Mouse (Mus musculus) bone marrow macrophage, adult 2 months (primary cell): ENCODE results near the gene Tubgcp6. TPM values are rescaled to one million over a fixed set of nuclear protein-coding genes. Genes with fewer than 3 reads are reported as not detected.

ENCODE experiments used
- H3K27ac ChIP-seq: 2 replicates; pipeline ENCODE4 v1.5.1; 2012; ENCODE audit warnings: low read depth, low read length; ENCODE audit not compliant: insufficient read depth
- H3K4me1 ChIP-seq: 2 replicates; pipeline ENCODE4 v1.6.1; 2012; ENCODE audit warnings: low read length; ENCODE audit not compliant: control insufficient read depth, insufficient read depth
- H3K4me3 ChIP-seq: 2 replicates; pipeline ENCODE4 v1.5.1; 2012; ENCODE audit warnings: mild to moderate bottlenecking, low read length, moderate library complexity; ENCODE audit not compliant: insufficient read depth
- CTCF ChIP-seq: IDR thresholded peaks from 2 replicates; pipeline ENCODE4 v1.5.1; 2012; ENCODE audit warnings: low read depth, mild to moderate bottlenecking, low read length, moderate library complexity
- POLR2A ChIP-seq: IDR thresholded peaks from 2 replicates; pipeline ENCODE4 v1.6.1; 2012; ENCODE audit warnings: mild to moderate bottlenecking, low read depth, low read length, borderline replicate concordance
- polyA plus RNA-seq: library from polyadenylated mRNA; stranded (reverse); fragments of >200 nt; gene quantifications from 2 replicates; pipeline ENCODE4 v1.2.4, GENCODE M21; 2012; ENCODE audit not compliant: missing spikeins, insufficient read depth, insufficient read length

The Tubgcp6 gene
- polyA plus RNA-seq, 1 experiment, result 15.4 TPM

GRCm38 (mm10) chr15:89074613-89075477, 48.1 kb downstream of the Tubgcp6 start, which contains the start of gene Trabd:
Trabd (plus strand) TSS chr15:89075124.
- TF ChIP-seq CTCF, result no peak
- no peak for TF ChIP-seq POLR2A
- peak within 1 kb of the TSS; percentile 98 for H3K4me3 ChIP-seq
- H3K27ac ChIP-seq, result peak within 1 kb of the TSS; percentile 82
- H3K4me1 ChIP-seq, result peaks cover 30% of the 10 kb centered on the region

GRCm38 (mm10) chr15:89073993-89074603, 48.8 kb downstream of the Tubgcp6 start:
- 0 out of 2 replicates have a peak overlapping the region, but pooled peaks have one; percentile 98 for H3K4me3 ChIP-seq
- TF ChIP-seq CTCF (no peak), POLR2A (no peak)

GRCm38 (mm10) chr15:89070606-89071005, 52.3 kb downstream of the Tubgcp6 start:
- Histone ChIP-seq H3K4me1 (peaks cover 14% of the 10 kb centered on the region), H3K4me3 (no peak overlapping the region), H3K27ac (no peak overlapping the region)
- TF ChIP-seq POLR2A, result no peak
- TF ChIP-seq CTCF, result no peak

More at GRCm38 (mm10) chr15:89073993-89074603, 48.8 kb downstream of the Tubgcp6 start:
- peaks cover 29% of the 10 kb centered on the region for H3K4me1 ChIP-seq
- no peak overlapping the region for H3K27ac ChIP-seq

GRCm38 (mm10) chr15:89069336-89069840, 53.5 kb downstream of the Tubgcp6 start:
- Histone ChIP-seq H3K27ac (no peak overlapping the region), H3K4me1 (peaks cover 8% of the 10 kb centered on the region), H3K4me3 (no peak overlapping the region)
- TF ChIP-seq POLR2A (no peak), CTCF (no peak)

DNA sequence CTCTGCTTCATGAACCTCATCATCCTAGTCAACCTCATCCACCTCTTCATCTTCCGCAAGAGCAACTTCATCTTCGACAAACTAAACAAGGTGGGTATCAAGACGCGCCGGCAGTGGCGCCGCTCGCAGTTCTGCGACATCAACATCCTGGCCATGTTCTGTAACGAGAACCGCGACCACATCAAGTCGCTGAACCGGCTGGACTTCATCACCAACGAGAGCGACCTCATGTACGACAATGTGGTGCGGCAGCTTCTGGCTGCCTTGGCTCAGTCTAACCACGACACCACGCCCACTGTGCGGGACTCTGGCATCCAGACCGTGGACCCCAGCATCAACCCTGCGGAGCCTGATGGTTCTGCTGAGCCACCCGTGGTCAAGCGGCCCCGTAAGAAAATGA, 54.7 kb downstream of the Tubgcp6 start:
- H3K4me3 ChIP-seq, result no peak overlapping the region
- TF ChIP-seq POLR2A (no peak), CTCF (no peak)

DNA sequence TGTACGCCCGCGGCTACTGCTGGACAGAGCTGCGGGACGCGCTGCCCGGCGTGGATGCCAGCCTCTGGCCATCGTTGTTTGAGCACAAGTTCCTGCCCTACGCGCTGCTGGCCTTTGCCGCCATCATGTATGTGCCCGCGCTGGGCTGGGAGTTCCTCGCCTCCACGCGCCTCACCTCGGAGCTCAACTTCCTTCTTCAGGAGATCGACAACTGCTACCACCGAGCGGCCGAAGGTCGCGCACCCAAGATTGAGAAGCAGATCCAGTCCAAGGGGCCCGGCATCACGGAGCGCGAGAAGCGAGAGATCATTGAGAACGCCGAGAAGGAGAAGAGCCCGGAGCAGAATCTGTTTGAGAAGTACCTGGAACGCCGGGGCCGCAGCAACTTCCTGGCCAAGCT, 55.3 kb downstream of the Tubgcp6 start:
- no peak for TF ChIP-seq POLR2A
- TF ChIP-seq CTCF, result no peak
- no peak overlapping the region; the same call in 1 of the 2 replicates for H3K4me3 ChIP-seq
- H3K27ac ChIP-seq, result no peak overlapping the region
- H3K4me1 ChIP-seq, result no peaks in the 10 kb centered on the region

More for the DNA sequence above, 54.7 kb downstream of the Tubgcp6 start:
- no peak overlapping the region for H3K27ac ChIP-seq
- H3K4me1 ChIP-seq, result no peaks in the 10 kb centered on the region

DNA sequence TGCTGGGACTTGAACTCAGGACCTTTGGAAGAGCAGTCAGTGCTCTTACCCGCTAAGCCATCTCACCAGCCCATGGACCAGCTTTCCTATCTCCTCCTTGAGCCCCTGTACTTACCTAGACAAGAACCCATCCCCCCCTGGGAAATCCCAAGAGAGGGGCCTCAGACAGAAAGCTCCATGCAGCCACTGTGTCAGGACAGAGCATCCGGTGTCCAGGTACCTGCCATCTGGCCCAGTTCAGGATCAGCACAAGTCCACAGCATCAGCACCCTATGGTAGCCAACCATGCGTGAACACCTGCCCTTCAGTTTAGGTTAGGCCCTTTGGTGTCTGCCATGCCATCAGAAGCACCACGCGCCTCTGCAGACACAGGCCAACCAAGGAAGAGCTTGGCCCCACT, 58.0 kb downstream of the Tubgcp6 start:
- TF ChIP-seq POLR2A, result no peak
- no peak for TF ChIP-seq CTCF
- Histone ChIP-seq H3K4me3 (no peak overlapping the region), H3K27ac (no peak overlapping the region), H3K4me1 (no peaks in the 10 kb centered on the region)

- no peak for TF ChIP-seq POLR2A
- TF ChIP-seq CTCF, result no peak
- no peak overlapping the region for H3K4me3 ChIP-seq
- no peak overlapping the region for H3K27ac ChIP-seq
- no peaks in the 10 kb centered on the region for H3K4me1 ChIP-seq
Observed at GRCm38 (mm10) chr15:89063536-89063935, 59.4 kb downstream of the Tubgcp6 start.

DNA sequence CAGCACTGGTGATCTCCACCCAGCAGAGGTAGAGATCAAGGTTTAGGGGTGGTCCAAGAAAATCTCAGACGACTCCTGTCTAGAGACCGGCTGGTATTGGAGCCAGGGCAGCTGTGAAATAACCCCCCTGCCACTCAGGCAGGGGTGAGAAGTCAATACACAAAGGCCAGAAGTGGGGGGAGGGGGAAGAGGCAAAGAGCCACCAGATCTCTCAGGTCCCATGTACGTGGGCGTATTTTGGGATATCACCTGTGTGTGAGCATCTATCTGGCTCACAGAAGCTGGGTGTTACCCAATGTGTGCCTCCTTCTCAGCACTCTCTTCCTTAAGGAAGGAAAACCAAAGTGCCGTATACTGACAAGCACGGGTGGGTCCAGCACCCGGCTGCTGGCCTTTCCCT, 59.9 kb downstream of the Tubgcp6 start:
- Histone ChIP-seq H3K4me1 (no peaks in the 10 kb centered on the region), H3K4me3 (no peak overlapping the region), H3K27ac (no peak overlapping the region)
- TF ChIP-seq CTCF (no peak), POLR2A (no peak)

DNA sequence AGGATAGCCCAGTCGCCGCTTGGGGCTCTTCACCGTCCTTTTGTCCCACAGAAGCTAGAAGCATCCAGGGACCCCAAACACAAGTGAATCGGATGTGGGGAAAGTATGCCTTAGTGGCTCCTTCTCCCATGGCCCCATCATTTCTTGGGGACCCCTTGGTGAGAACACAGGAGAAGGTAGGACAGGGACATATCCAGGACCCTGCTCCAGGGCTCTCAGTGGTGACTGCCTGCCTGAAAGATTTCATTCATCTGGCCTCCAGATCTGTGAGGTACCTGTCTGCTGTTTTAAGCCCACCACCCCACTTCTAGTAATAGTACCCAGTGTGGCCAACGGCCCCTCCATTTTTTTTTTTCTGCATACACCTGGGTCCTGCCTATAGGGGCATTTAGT, 60.4 kb downstream of the Tubgcp6 start:
- no peak overlapping the region for H3K4me3 ChIP-seq
- TF ChIP-seq POLR2A (no peak), CTCF (no peak)

More for the DNA sequence above, 60.4 kb downstream of the Tubgcp6 start:
- Histone ChIP-seq H3K4me1 (no peaks in the 10 kb centered on the region), H3K27ac (no peak overlapping the region)
